Mouse (Mus musculus) limb, embryonic 13.5 days (tissue): ENCODE data around the gene Spn. TPM values are rescaled to one million over a fixed set of nuclear protein-coding genes. Genes with fewer than 3 reads are reported as not detected.
A peak's percentile ranks its signal among the peaks of the same experiment; 100 is the strongest.

Experiments used
- ATAC-seq: fragments of 200-750 bp; cut with Nextera tagmentation; 2 replicates; pipeline ENCODE4 v1.8.0; 2017; ENCODE audit warnings: low read depth, moderate number of reproducible peaks, moderate TSS enrichment; ENCODE audit not compliant: low FRiP score
- H3K27ac ChIP-seq: fragments of 300-500 bp; sonication (generic); 2 replicates; pipeline ENCODE4 v1.5.1; 2015; ENCODE audit warnings: inconsistent platforms, mild to moderate bottlenecking, moderate library complexity
- H3K27me3 ChIP-seq: fragments of 300-500 bp; sonication (generic); 2 replicates; pipeline ENCODE4 v1.6.1; 2015; ENCODE audit warnings: mild to moderate bottlenecking, inconsistent platforms
- H3K36me3 ChIP-seq: fragments of 300-500 bp; sonication (generic); 2 replicates; pipeline ENCODE4 v1.6.1; 2015; ENCODE audit warnings: inconsistent platforms, mild to moderate bottlenecking, moderate library complexity
- H3K4me1 ChIP-seq: fragments of 300-500 bp; sonication (generic); 2 replicates; pipeline ENCODE4 v1.6.1; 2015; ENCODE audit warnings: inconsistent platforms
- H3K4me2 ChIP-seq: fragments of 300-500 bp; sonication (generic); replicated peaks from 2 replicates; pipeline ENCODE4 v1.6.1; 2015; ENCODE audit warnings: inconsistent platforms, mild to moderate bottlenecking, moderate library complexity
- H3K4me3 ChIP-seq: fragments of 300-500 bp; sonication (generic); 2 replicates; pipeline ENCODE4 v1.5.1; 2015; ENCODE audit warnings: moderate library complexity, mild to moderate bottlenecking, inconsistent platforms
- H3K9ac ChIP-seq: fragments of 300-500 bp; sonication (generic); 2 replicates; pipeline ENCODE4 v1.6.1; 2015; ENCODE audit warnings: mild to moderate bottlenecking, inconsistent platforms
- H3K9me3 ChIP-seq: fragments of 300-500 bp; sonication (generic); 2 replicates; pipeline ENCODE4 v1.6.1; 2016; ENCODE audit warnings: inconsistent platforms
- WGBS: fragments of 180-500 bp; shearing (Covaris S2); methylation state at CpG from one replicate; pipeline ENCODE4 v1.1.7; 2015; 5-methylcytosine and 5-hydroxymethylcytosine counted together
- polyA plus RNA-seq: library from polyadenylated mRNA; unstranded; fragments of >200 nt; fragmentation: Nextera tagmentation; extraction: Ambion mirVana; gene quantifications from 2 replicates; pipeline ENCODE4 v1.2.1, GENCODE M21; 2015

The Spn gene
- polyA plus RNA-seq, 1 experiment from 2014 or later: 0.25 TPM

DNA sequence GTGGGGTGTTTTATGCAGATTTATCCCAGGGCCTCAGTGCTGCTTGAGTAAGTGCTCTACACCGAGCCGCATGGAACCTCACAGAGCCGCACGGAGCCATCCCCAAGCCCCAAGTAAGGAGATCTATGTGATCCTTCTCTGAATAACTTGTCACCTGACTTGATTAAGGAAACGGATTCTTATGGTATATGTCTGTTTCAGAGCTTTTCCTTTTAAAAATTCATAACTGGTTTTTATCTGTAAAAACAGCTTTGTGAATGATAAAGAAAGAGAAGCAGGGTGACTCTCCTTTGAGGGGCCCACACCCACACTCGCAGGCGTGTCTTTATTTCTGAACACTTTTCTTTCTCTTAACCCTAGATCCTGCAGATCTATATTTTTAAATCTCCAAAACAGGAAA lies 1.5 kb upstream of the Spn start:
- H3K9me3 ChIP-seq: no peaks in the 10 kb centered on the region
- no peak for ATAC-seq
- no peak overlapping the region for H3K4me2 ChIP-seq
- H3K27ac ChIP-seq: no peak overlapping the region
- no peaks in the 10 kb centered on the region for H3K4me1 ChIP-seq
- WGBS: 90% methylated on average over 7 of the region's 7 CpGs
- no peak overlapping the region for H3K4me3 ChIP-seq
- H3K9ac ChIP-seq: no peak overlapping the region
- H3K27me3 ChIP-seq: no peaks in the 10 kb centered on the region; the same call in 1 of the 2 replicates
- H3K36me3 ChIP-seq: no peaks in the 10 kb centered on the region

DNA sequence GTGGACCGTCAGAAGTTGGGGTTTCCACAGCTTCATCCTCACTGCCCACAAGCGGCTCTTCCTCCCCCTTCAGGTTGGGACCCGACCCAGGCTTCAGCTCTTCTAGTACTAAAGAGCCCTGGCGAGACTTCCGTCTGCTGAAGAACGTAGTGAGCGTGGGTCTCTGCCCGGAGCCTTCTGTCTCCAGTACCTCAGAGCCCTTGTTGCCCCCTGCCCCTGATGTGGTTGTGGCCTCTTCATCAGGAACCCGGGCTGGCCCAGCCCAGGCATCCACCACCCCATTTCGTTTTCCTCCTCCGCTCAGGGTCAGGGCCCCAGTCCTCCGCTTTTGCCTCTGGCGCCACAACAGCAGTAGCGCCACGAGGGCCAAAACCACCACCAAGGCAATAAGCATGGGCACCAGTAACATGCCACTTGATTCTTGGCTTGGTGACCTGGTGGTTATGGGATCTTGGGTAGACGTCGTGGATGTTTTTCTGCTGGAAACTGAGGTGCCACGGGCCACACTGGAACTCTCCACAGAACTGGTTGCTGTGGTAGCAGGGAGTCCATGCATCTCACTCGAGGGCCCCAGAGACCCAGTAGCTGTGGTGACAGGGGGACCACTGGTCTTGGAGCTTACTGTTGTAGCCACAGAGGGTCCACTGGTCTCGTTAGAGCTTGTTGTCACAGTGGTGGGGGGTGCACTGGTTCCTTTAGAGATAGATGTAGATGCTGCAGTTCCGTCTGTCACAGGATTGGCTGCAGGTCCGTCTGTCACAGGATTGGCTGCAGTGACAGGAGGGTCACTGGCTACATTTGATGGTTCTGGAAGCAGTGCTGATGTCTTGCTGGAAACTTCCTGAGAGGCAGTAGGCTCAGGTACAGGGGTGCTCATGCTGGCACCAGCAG lies 1.2 kb downstream of the Spn start:
- Histone ChIP-seq H3K4me2 (no peak overlapping the region), H3K27me3 (no peaks in the 10 kb centered on the region; the same call in 1 of the 2 replicates), H3K4me1 (no peaks in the 10 kb centered on the region), H3K36me3 (no peaks in the 10 kb centered on the region), H3K27ac (no peak overlapping the region), H3K4me3 (no peak overlapping the region), H3K9me3 (no peaks in the 10 kb centered on the region), H3K9ac (no peak overlapping the region)
- ATAC-seq: no peak
- WGBS: 84% methylated on average over 22 of the region's 22 CpGs

DNA sequence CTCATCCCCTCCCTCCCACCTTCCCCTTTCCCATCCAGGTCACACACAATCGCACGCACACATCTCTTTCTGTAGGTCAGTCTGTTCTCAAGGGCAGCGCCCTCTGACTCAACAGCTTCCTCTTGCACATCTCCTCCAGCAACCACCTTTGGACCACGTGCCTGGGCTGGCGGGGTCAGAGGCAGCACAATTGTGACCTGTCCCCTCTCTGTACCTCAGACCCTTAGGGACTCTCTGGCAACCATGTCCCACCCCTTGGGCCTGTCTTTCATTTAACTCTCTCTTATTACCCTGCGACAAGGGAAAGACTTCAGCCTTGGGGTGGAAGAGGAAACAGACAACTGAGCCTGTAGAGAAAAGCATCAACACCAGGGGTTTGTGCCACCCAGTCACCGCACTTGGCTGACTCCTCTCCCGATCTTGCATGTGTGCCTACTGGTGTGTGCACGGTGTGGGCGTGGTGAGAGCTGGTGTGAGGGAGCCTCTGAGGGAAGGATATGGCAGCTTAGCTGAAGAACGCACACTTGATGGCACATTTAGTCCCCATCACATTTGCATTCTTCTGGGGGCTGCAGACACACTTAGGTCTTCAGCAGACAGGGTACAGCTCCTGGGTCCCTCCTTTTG lies 2.7 kb downstream of the Spn start:
- Histone ChIP-seq H3K9me3 (no peaks in the 10 kb centered on the region), H3K4me3 (no peak overlapping the region), H3K36me3 (no peaks in the 10 kb centered on the region), H3K27me3 (no peaks in the 10 kb centered on the region; the same call in 1 of the 2 replicates), H3K9ac (no peak overlapping the region), H3K27ac (no peak overlapping the region), H3K4me2 (no peak overlapping the region), H3K4me1 (no peaks in the 10 kb centered on the region)
- WGBS: 81% methylated on average over 11 of the region's 11 CpGs
- ATAC-seq: no peak

DNA sequence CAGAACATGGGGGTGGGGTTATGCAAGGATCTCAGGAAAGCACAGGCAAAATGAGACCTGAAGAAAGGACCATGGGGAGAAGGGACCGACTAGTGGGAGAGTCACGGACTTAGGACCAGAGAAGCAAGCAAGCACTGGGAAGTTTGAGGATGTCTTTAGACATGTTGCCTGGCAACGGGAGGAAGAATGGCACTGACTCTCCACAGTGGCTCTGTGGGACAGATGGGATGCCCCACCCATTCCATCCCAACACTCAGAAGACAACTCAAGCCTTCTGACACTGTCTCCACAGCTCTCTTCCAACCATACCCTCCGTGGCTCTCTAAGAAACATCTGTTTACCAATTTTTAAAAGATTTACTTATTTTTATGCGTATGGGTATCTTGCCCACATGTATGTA lies 4.5 kb downstream of the Spn start:
- no peaks in the 10 kb centered on the region; the same call in 1 of the 2 replicates for H3K27me3 ChIP-seq
- WGBS: 72% methylated on average over 5 of the region's 5 CpGs
- no peak for ATAC-seq

DNA sequence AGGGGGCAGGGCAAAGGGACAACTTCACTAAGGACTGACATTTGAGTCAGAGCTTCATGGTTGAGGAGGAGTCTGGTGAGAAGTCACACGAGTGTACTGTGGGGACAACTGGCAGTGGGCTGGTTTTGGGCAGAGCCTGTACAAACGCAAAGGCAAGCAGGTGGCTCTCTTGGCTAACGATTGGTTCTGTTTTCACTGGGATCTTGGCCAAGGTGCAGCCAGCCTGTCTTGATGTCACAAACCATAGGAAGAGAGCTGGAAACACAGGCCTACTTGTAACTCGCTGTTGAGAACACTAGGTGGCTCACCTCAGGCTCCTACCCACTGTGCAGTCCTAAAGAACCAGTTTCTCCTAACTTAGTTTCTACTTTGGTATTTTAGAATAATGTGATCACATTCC lies 8.0 kb downstream of the Spn start:
- H3K27ac ChIP-seq: no peak overlapping the region
- no peak overlapping the region for H3K4me2 ChIP-seq
- H3K4me3 ChIP-seq: no peak overlapping the region
- H3K36me3 ChIP-seq: no peaks in the 10 kb centered on the region
- H3K27me3 ChIP-seq: no peaks in the 10 kb centered on the region
- peak; percentile 64; the same call in 1 of the 2 replicates for ATAC-seq
- 11% methylated on average over 4 of the region's 4 CpGs for WGBS
- no peak overlapping the region for H3K9ac ChIP-seq
- H3K4me1 ChIP-seq: no peaks in the 10 kb centered on the region
- H3K9me3 ChIP-seq: peaks cover under 1% of the 10 kb centered on the region; the same call in 1 of the 2 replicates

More for the DNA sequence above, 4.5 kb downstream of the Spn start:
- no peaks in the 10 kb centered on the region for H3K9me3 ChIP-seq
- H3K4me2 ChIP-seq: no peak overlapping the region
- no peak overlapping the region for H3K4me3 ChIP-seq
- no peaks in the 10 kb centered on the region for H3K4me1 ChIP-seq
- no peaks in the 10 kb centered on the region for H3K36me3 ChIP-seq
- no peak overlapping the region for H3K27ac ChIP-seq
- no peak overlapping the region for H3K9ac ChIP-seq

DNA sequence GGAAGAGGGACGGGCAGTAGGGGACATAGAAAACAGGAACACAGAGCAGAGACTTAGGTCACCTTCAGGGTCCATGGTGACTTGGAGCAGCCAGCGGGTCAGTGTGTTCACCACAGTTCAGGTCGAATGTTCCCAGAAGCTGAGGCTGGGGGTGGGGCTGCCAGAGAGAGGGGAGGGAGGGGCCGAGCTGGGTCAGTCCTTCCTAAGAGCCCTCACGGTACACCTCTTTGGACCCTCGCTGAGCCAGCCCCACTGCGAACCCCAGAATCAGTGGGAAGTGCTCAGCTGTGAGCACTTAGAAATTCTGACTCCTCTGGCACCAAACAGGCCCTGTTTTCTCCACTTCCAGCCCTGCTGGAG lies 15.7 kb downstream of the Spn start, which contains the start of gene Qprt:
Qprt (minus strand) TSS at position 316 of the 360 bp plus-strand sequence.
- 11% methylated on average over 7 of the region's 7 CpGs for WGBS
- Histone ChIP-seq H3K27ac (no peak within 1 kb of the TSS), H3K4me3 (peak within 1 kb of the TSS; percentile 7; the same call in 1 of the 2 replicates), H3K27me3 (peaks cover 44% of the 10 kb centered on the region), H3K36me3 (no peaks in the 10 kb centered on the region), H3K4me2 (peak within 1 kb of the TSS; percentile 30), H3K4me1 (peaks cover 14% of the 10 kb centered on the region), H3K9ac (no peak within 1 kb of the TSS; the same call in 1 of the 2 replicates), H3K9me3 (peaks cover 8% of the 10 kb centered on the region; the same call in 1 of the 2 replicates)
- ATAC-seq: no peak

DNA sequence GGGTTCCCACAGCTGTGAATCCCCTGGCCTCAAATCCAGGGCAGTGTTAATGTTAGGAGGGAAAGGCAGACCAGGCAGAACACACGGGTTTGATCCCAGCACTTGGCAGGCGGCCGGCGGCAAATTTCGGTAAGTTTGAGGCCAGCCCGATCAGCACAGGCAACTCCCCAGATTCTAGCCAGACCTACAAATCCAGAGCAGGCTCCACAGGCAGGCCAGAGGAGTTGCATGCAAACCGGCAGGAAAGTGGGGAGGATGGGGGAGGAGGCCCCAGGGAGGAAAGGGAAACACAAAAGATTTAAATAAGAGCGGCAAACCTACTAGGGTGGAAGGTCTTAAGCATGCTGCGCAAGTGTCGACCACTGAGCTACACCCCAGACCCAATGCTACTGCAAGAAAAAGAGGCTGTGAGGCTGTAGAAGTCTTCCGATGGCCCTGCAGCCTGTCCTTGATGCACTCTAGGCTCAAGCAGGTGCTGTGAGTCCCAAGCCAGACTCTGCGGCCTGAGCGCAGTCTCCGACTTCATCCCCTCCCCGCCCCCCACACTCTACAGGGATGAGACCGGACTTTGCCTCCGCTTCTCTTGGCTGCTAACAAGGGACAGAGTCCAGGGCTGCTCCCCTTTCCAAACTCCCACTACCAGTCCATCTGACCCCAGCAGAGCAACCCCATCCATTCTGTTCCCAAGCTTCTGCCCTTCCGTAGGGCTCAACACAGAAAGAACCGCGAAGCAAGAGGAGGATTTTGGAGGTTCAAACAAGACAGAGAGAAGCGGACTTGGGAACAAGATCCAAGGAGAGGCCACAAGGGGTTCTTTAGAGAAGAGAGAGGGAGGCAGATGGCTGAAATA lies 16.3 kb downstream of the Spn start:
- H3K27me3 ChIP-seq: peaks cover 44% of the 10 kb centered on the region
- no peaks in the 10 kb centered on the region for H3K36me3 ChIP-seq
- no peak overlapping the region; the same call in 1 of the 2 replicates for H3K9ac ChIP-seq
- peaks cover 8% of the 10 kb centered on the region; the same call in 1 of the 2 replicates for H3K9me3 ChIP-seq
- H3K4me1 ChIP-seq: peaks cover 14% of the 10 kb centered on the region
- H3K4me3 ChIP-seq: peak overlapping the region; percentile 7; the same call in 1 of the 2 replicates
- no peak overlapping the region for H3K27ac ChIP-seq
- WGBS: 9% methylated on average over 21 of the region's 21 CpGs
- H3K4me2 ChIP-seq: peak overlapping the region; percentile 30
- no peak for ATAC-seq

DNA sequence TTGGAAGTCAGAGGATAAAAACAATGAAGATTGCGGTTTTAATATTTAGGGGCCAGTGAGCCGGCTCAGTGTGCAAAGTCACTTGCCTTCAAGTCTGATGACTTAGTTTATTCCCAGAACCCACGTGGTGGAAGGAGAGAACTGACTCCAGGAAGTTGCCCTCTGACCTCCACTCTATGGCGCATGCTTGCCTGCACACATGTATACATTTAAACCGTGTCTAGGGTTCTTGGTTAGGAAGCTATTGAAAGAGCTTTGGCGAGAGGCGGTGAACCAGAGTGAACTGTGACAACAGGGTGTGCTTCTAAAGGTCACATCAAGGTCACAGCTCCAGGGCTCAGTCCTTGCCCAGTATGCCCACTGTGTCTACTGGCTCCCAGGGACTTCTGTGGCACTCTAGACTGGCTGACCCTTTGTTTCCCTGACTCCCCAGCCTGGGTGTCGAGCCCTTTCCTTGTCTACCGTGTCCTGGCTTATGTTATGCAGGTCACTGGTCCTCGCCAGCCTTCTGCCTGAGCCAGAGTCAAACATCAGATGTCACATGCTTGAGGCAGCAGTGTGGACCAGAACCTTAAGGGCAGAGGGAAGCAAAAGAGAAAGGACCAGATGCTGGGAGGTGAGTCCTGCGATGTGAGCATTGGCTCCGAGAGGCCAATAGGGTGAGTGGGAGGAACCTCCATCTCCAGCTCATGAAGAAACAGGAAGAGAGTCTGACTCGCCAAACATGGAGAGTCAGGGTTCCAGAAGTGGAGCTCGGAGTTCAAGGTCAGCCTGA lies 18.8 kb downstream of the Spn start:
- H3K4me1 ChIP-seq: peaks cover 18% of the 10 kb centered on the region
- ATAC-seq: no peak
- WGBS: 66% methylated on average over 14 of the region's 14 CpGs
- 0 out of 2 replicates have a peak, but pooled peaks cover under 1% of the 10 kb centered on the region for H3K9me3 ChIP-seq
- H3K4me2 ChIP-seq: no peak overlapping the region
- H3K4me3 ChIP-seq: no peak overlapping the region
- no peak overlapping the region for H3K9ac ChIP-seq
- H3K27me3 ChIP-seq: peaks cover 44% of the 10 kb centered on the region
- no peaks in the 10 kb centered on the region for H3K36me3 ChIP-seq
- H3K27ac ChIP-seq: no peak overlapping the region

DNA sequence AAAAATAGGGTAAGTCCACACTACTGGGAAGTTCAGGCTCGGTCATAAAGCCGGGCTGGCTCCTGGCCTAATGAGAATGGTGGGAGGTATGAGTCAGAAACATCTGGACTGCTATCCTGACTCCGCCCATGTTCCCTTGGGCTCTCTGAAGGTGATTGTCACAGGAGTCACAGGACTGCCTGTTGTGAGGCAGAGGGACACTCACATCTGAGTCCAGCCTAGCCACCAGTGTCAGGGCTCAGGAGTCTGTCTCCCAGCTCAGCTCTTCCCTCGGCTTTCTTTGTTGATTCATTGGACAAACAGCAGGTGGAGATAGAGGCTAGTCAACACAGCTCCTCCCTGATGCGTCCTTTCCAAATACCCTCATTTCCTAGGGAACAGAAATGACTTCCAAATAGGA lies 19.7 kb downstream of the Spn start:
- Histone ChIP-seq H3K4me3 (no peak overlapping the region), H3K36me3 (no peaks in the 10 kb centered on the region), H3K9ac (no peak overlapping the region), H3K4me1 (peaks cover 22% of the 10 kb centered on the region), H3K9me3 (no peaks in the 10 kb centered on the region), H3K27me3 (peaks cover 36% of the 10 kb centered on the region), H3K27ac (no peak overlapping the region), H3K4me2 (no peak overlapping the region)
- peak; percentile 16; the same call in 1 of the 2 replicates for ATAC-seq
- 21% methylated on average over 5 of the region's 5 CpGs for WGBS

DNA sequence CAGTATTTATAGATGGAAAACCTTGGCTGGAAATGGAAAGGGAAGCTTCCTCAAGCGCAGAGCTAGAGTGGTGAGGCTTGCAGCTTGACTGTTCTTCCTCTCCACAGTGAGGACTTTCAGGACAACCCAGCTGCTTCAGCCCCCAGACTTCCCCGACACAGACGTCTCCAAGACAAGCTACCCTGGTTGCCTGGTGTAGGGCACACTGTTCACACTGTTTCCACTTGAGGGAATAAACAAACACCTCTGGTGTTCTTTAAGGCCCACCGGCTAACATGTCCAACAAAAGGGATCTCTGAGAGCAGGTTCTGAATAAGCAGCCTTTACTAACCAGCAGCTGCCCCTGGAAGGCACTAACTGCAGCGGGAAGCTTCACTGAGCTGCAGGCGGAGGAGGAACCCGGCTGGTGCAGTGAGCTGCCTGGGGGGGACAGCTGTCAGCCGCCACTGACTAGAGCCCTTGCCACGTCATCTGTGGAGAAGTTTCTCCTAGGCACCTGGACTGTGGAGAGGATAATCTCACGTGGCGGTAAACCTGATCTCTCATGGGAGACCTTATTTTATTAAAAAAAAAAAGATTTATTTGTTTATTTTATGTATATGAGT lies 21.2 kb downstream of the Spn start:
- no peak for ATAC-seq
- Histone ChIP-seq H3K4me3 (no peak overlapping the region), H3K4me1 (peaks cover 25% of the 10 kb centered on the region), H3K27me3 (peaks cover 21% of the 10 kb centered on the region), H3K27ac (no peak overlapping the region), H3K9ac (no peak overlapping the region), H3K4me2 (no peak overlapping the region), H3K36me3 (no peaks in the 10 kb centered on the region), H3K9me3 (no peaks in the 10 kb centered on the region)
- WGBS: 61% methylated on average over 11 of the region's 11 CpGs

DNA sequence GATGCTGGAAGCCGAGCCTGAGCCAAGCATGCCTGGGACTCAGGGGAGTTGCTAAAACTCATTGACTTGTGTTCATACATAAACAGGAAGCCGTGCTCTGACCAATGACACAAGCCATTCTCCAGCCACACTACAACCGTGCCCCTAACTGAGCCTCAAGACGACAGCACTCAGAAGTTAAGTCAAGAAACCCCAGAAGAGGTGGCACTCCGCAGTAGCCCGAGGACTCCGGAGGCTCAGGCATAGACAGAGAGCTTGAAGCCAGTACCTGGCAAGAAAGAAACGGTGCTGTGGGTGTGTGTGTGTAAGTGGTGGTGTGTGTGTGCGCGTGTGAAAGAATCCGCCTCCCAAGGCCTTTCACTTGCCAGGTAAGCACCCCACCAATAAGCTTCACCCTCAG lies 22.7 kb downstream of the Spn start:
- Histone ChIP-seq H3K27ac (no peak overlapping the region), H3K4me1 (peaks cover 17% of the 10 kb centered on the region), H3K4me3 (no peak overlapping the region), H3K4me2 (no peak overlapping the region), H3K9me3 (no peaks in the 10 kb centered on the region), H3K27me3 (peaks cover 6% of the 10 kb centered on the region), H3K36me3 (no peaks in the 10 kb centered on the region), H3K9ac (no peak overlapping the region)
- ATAC-seq: no peak
- WGBS: 79% methylated on average over 11 of the region's 11 CpGs
